Mouse (Mus musculus) right cerebral cortex, adult 2 months (tissue): ENCODE data around the gene D3Ertd254e.
"Not testable (repeated sequence)": the region's sequence is repeated elsewhere in the genome, so short reads cannot be mapped to it uniquely, and the experiment has no call there.

Experiments used
- DNase-seq, 2 experiments: peaks; one replicate each; pipeline ENCODE4 v3.0.0; 2021 to 2022; ENCODE audit warnings: low spot score in 2 of 2

Gene D3Ertd254e

GRCm38 (mm10) chr3:36150934-36151686 lies at the start of gene D3Ertd254e:
TSS of gene D3Ertd254e (plus strand) at chr3:36151017.
- DNase-seq, result peak; percentile 92 to 95

- DNase-seq, result no peak
Measured at GRCm38 (mm10) chr3:36116076-36116475, 34.7 kb upstream of the D3Ertd254e start.

GRCm38 (mm10) chr3:36119684-36120548 lies 30.9 kb upstream of the D3Ertd254e start:
- DNase-seq, result no peak

GRCm38 (mm10) chr3:36126176-36126575 lies 24.6 kb upstream of the D3Ertd254e start:
- not testable (repeated sequence) for DNase-seq

- no peak for DNase-seq
Measured at GRCm38 (mm10) chr3:36136152-36136551, 14.7 kb upstream of the D3Ertd254e start.

- no peak for DNase-seq
Measured at GRCm38 (mm10) chr3:36137560-36137959, 13.3 kb upstream of the D3Ertd254e start.

GRCm38 (mm10) chr3:36138171-36138660 lies 12.6 kb upstream of the D3Ertd254e start:
- DNase-seq, result no peak

GRCm38 (mm10) chr3:36138996-36139395 lies 11.8 kb upstream of the D3Ertd254e start:
- no peak for DNase-seq

GRCm38 (mm10) chr3:36150537-36150933 lies 282 bp upstream of the D3Ertd254e start:
- DNase-seq, result no peak

GRCm38 (mm10) chr3:36155268-36155667 lies 4.5 kb downstream of the D3Ertd254e start:
- DNase-seq, result no peak

GRCm38 (mm10) chr3:36170670-36171210 lies 19.9 kb downstream of the D3Ertd254e start:
- DNase-seq, result no peak

GRCm38 (mm10) chr3:36171348-36171747 lies 20.5 kb downstream of the D3Ertd254e start:
- DNase-seq, result no peak

GRCm38 (mm10) chr3:36173761-36174160 lies 22.9 kb downstream of the D3Ertd254e start:
- DNase-seq, result no peak

- peak; percentile 78 for DNase-seq
Measured at GRCm38 (mm10) chr3:36181519-36181918, 30.7 kb downstream of the D3Ertd254e start.

- DNase-seq, result no peak
Measured at GRCm38 (mm10) chr3:36186510-36186909, 35.7 kb downstream of the D3Ertd254e start.

- DNase-seq, result no peak
Measured at GRCm38 (mm10) chr3:36189243-36189642, 38.4 kb downstream of the D3Ertd254e start.

- DNase-seq, result no peak
Measured at GRCm38 (mm10) chr3:36201098-36201497, 50.3 kb downstream of the D3Ertd254e start.

GRCm38 (mm10) chr3:36202932-36203331 lies 52.1 kb downstream of the D3Ertd254e start:
- peak; percentile 40 to 54 for DNase-seq

- no peak for DNase-seq
Measured at GRCm38 (mm10) chr3:36207520-36208264, 56.9 kb downstream of the D3Ertd254e start.

- peak; percentile 67 to 75 for DNase-seq
Measured at GRCm38 (mm10) chr3:36209776-36210555, 59.1 kb downstream of the D3Ertd254e start.

- DNase-seq, result no peak
Measured at GRCm38 (mm10) chr3:36210939-36211338, 60.1 kb downstream of the D3Ertd254e start.
